Mouse (Mus musculus) heart, postnatal 0 days (tissue): ENCODE results near the gene Ccdc27.

Experiments
- CTCF ChIP-seq: IDR thresholded peaks from 2 replicates; pipeline ENCODE4 v1.5.1; 2016; ENCODE audit warnings: antibody characterized with exemption, control low read depth, low read depth
- EP300 ChIP-seq: IDR thresholded peaks from 2 replicates; pipeline ENCODE4 v1.6.1; 2016; ENCODE audit warnings: antibody characterized with exemption, low read depth

- TF ChIP-seq CTCF (no peak), EP300 (no peak)
These were observed 34.7 kb downstream of the Ccdc27 start for GRCm38 (mm10) chr4:154007759-154008158.
